Mouse (Mus musculus) liver, adult 2 months (tissue): ENCODE results near the gene Nyap1.

Source experiments
- CTCF ChIP-seq: fragments of 200-500 bp; IDR thresholded peaks from 2 replicates; pipeline ENCODE4 v1.5.1; 2011; ENCODE audit warnings: low read depth, low read length, control low read depth
- POLR2A ChIP-seq: fragments of 200-500 bp; IDR thresholded peaks from 2 replicates; pipeline ENCODE4 v1.6.1; 2011; ENCODE audit warnings: low read length, control low read depth; ENCODE audit not compliant: insufficient read depth; ENCODE audit errors: extremely low read depth

DNA sequence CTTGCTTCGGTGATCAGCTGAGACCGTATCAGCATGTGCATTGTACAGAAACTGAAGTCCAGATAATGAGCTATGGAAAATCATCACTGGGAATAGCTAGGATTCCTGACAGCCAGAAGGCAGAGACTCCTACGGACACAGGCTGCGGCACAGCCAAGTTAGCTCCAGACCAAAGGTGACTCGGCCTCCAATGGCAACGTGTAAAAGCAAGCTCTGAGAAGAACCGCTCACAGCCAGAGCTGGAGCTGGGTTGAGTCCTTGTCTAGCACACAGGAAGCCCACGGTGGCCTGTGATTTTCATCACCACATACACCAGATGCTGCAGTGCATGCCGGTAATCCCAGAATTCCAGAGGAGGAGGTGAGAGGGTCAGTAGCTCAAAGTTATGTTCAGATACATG is 50.9 kb downstream of the Nyap1 start:
- TF ChIP-seq CTCF (no peak), POLR2A (no peak)
